Mouse (Mus musculus): Measurements from ENCODE around the gene Gm49325. TPM values are rescaled to one million over a fixed set of nuclear protein-coding genes. Genes with fewer than 3 reads are reported as not detected.

Gene Gm49325
- total RNA-seq, 2 experiments from 2014 or later = 18.3 to 27.0 TPM

- Histone ChIP-seq H3K4me3 (no peak overlapping the region), H3K27ac (peak overlapping the region; percentile 58; the same call in 1 of the 2 replicates)
- no peak for TF ChIP-seq CTCF (conservative IDR thresholded peaks at IDR 0.05)
- no peak for DNase-seq (ENCODE audit: low spot score in 2 of 2)
Measured at GRCm38 (mm10) chr10:77636234-77636922, 30.4 kb downstream of the Gm49325 start.

GRCm38 (mm10) chr10:77638956-77639355 is 33.0 kb downstream of the Gm49325 start:
- DNase-seq (ENCODE audit: low spot score in 2 of 2) = no peak
- Histone ChIP-seq H3K27ac (no peak overlapping the region), H3K4me3 (no peak overlapping the region)
- no peak for TF ChIP-seq CTCF (conservative IDR thresholded peaks at IDR 0.05)

- Histone ChIP-seq H3K4me3 (no peak overlapping the region), H3K27ac (no peak overlapping the region)
- DNase-seq (ENCODE audit: low spot score in 2 of 2) = no peak
- TF ChIP-seq CTCF (conservative IDR thresholded peaks at IDR 0.05) = no peak
Measured at GRCm38 (mm10) chr10:77643160-77643559, 37.2 kb downstream of the Gm49325 start.

GRCm38 (mm10) chr10:77645571-77645970 is 39.6 kb downstream of the Gm49325 start:
- Histone ChIP-seq H3K4me3 (no peak overlapping the region), H3K27ac (no peak overlapping the region)
- DNase-seq (ENCODE audit: low spot score in 2 of 2) = no peak
- no peak for TF ChIP-seq CTCF (conservative IDR thresholded peaks at IDR 0.05)

GRCm38 (mm10) chr10:77647461-77647860 is 41.5 kb downstream of the Gm49325 start:
- no peak for DNase-seq (ENCODE audit: low spot score in 2 of 2)
- Histone ChIP-seq H3K27ac (peak overlapping the region; percentile 43), H3K4me3 (no peak overlapping the region)
- TF ChIP-seq CTCF (conservative IDR thresholded peaks at IDR 0.05) = no peak

GRCm38 (mm10) chr10:77647901-77648300 is 41.9 kb downstream of the Gm49325 start:
- peak overlapping the region; percentile 43 for H3K27ac ChIP-seq
- no peak overlapping the region for H3K4me3 ChIP-seq
- DNase-seq (ENCODE audit: low spot score in 2 of 2) = no peak
- no peak for TF ChIP-seq CTCF (conservative IDR thresholded peaks at IDR 0.05)

- no peak overlapping the region for H3K27ac ChIP-seq
- H3K4me3 ChIP-seq = no peak overlapping the region
- 0 out of 2 replicates have a peak, but pooled peaks have one; percentile 20 for TF ChIP-seq CTCF (conservative IDR thresholded peaks at IDR 0.05)
- no peak for DNase-seq (ENCODE audit: low spot score in 2 of 2)
Measured at GRCm38 (mm10) chr10:77652046-77652445, 46.0 kb downstream of the Gm49325 start.

GRCm38 (mm10) chr10:77658286-77658994 is 52.4 kb downstream of the Gm49325 start:
- Histone ChIP-seq H3K27ac (no peak overlapping the region), H3K4me3 (no peak overlapping the region)
- DNase-seq (ENCODE audit: low spot score in 2 of 2) = no peak
- no peak for TF ChIP-seq CTCF (conservative IDR thresholded peaks at IDR 0.05)

- TF ChIP-seq CTCF (conservative IDR thresholded peaks at IDR 0.05) = no peak
- H3K4me3 ChIP-seq = no peak overlapping the region
Measured at GRCm38 (mm10) chr10:77663949-77664665, 58.1 kb downstream of the Gm49325 start.

GRCm38 (mm10) chr10:77666342-77666741 is 60.3 kb downstream of the Gm49325 start:
- Histone ChIP-seq H3K27ac (no peak overlapping the region), H3K4me3 (no peak overlapping the region)
- no peak for DNase-seq (ENCODE audit: low spot score in 2 of 2)
- no peak for TF ChIP-seq CTCF (conservative IDR thresholded peaks at IDR 0.05)

More at GRCm38 (mm10) chr10:77663949-77664665, 58.1 kb downstream of the Gm49325 start:
- DNase-seq (ENCODE audit: low spot score in 2 of 2) = no peak
- H3K27ac ChIP-seq = no peak overlapping the region

GRCm38 (mm10) chr10:77667402-77667801 is 61.4 kb downstream of the Gm49325 start:
- no peak overlapping the region for H3K4me3 ChIP-seq
- no peak for TF ChIP-seq CTCF (conservative IDR thresholded peaks at IDR 0.05)
- DNase-seq (ENCODE audit: low spot score in 2 of 2) = peak; percentile 40 to 45
- H3K27ac ChIP-seq = no peak overlapping the region

- no peak for DNase-seq (ENCODE audit: low spot score in 2 of 2)
- H3K4me3 ChIP-seq = no peak overlapping the region
- TF ChIP-seq CTCF (conservative IDR thresholded peaks at IDR 0.05) = no peak
- H3K27ac ChIP-seq = no peak overlapping the region
Measured at GRCm38 (mm10) chr10:77670710-77671109, 64.7 kb downstream of the Gm49325 start.

GRCm38 (mm10) chr10:77671519-77671918 is 65.5 kb downstream of the Gm49325 start:
- Histone ChIP-seq H3K4me3 (no peak overlapping the region), H3K27ac (no peak overlapping the region)
- DNase-seq (ENCODE audit: low spot score in 2 of 2) = no peak
- TF ChIP-seq CTCF (conservative IDR thresholded peaks at IDR 0.05) = no peak

All from layer of hippocampus, adult 2 months (tissue).